Mouse (Mus musculus) right cerebral cortex, adult 18-20 months (tissue): ENCODE measurements at regions not wholly inside any gene's neighbourhood (a gene's known extent, or its start where the extent isn't known, plus 50 kb on each side); places are given as distances from the start of the nearest gene placed in this dataset.
"Not testable (repeated sequence)": the region's sequence is repeated elsewhere in the genome, so short reads cannot be mapped to it uniquely, and the experiment has no call there.

Experiments
- DNase-seq: peaks from one replicate; pipeline ENCODE4 v3.0.0; 2022; ENCODE audit warnings: mixed read lengths

DNA sequence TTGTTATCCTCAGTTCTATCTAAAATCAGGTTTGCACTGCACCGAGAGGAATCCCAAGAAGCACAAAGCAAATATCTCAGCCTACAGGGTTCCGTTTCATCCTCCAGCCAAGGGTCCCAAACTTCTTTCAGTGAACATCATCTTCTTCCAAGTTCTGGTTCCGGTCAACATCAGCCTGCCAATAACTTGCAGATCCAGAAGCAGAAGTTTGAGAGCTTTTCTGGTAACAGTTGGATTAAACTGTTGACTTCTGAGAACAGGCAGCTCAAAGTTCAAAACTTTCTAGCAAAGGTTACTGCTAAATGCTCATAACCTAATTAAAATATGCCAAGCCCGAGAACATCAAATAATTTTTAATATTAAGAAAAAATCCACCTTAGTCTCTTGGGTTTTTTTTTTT is 237.0 kb upstream of the Gm37988 start:
- DNase-seq: no peak

DNA sequence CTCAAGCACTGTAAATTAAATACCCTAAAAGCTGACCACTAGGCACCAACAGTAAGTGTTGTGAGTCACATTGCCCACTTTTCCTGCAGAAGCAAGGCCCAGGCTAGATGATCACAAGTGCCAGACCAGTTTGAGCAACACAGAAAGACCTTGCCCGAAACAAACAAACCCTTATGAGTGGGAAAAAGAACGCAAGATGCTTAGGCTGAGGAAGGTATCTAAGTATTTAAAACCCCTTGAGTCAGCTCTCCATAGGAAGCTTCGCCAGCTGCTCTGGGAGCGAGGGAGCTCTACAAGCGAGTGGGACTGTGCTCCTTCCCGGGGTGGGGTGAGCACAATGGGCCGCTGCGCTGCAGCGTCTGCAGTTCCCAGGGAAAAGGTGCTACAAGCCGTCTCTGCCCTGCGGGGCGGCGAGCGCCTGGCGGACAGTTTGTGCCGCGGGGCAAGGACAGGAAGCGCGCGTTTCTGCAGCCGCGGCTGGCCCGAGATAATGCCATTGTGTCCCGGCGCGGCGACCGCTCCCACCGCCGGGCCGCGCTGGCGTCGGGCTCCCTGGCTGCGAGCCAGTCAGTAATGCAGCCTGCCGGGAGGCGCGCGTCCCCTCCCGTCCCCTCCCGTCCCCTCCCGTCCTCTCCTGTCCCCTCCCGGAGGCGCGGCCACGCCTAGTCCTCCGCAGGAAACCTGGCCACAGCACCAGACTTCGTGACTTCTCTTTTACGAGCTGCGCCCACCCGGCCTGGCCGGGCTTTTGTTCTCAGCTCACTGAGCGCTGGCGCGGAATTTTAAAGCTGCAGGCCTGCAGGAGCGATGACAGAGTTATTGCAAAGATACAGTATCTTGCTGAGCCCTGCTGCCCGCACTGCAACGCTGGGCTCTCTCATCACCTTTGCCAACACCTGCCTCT is 236.1 kb upstream of the Gm37988 start:
- DNase-seq: peak; percentile 51

DNA sequence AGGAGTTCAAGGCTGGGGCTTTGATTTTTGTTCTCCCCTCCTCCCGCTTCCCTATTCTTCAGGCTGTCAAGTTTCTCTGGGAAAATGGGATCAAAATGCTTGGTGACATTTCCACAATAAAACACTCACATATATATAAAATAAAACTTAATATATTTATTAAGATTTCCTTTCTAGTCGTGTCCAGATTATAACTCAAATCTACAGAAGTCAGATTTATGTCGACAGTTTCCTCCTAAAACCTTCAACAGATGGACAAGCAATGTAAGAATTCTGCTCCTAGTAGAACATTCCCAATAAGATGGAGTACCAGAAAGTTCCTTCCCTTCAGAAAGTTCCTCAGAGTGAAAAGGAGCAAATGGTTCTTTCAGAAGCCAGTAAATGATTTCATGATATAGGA is 235.4 kb upstream of the Gm37988 start:
- DNase-seq: no peak

GRCm38 (mm10) chr1:4574101-4574500 is 233.6 kb upstream of the Gm37988 start:
- DNase-seq: no peak

DNA sequence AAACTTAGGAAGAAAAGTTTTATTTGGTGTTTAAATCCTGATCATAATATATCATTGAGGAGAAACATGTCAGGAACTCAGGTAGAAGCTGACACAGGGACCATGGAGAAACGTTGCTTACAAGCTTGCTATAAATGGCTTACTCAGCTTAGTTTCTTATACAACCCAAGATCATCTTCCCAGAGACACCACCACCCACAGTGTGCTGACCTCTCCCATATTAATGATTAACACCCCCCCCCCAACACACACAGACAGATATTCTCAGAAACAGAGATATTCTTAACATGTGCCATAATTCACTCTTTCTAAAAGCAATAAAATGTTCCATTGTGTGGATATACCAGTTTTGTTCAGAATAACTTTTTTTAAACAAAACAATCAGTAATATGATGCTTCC is 230.7 kb upstream of the Gm37988 start:
- no peak for DNase-seq

DNA sequence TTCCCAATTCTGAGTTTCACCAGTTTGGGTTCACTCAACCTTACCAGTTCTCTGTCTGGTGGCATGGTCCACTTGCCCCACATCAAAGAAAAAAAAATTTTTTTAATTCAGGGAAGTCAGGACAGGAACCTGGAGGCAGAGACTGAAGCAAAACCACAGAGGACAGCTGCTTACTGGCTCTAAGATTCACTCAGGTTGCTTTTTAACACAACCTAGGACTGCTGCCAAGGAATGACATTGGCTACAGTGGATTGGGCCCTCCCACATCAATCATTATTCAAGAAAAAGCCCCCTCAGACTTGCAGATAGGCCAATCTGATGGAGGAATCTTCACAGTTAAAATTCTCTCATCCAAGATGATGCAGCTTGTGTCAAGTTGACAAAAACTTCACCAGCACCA is 225.2 kb upstream of the Gm37988 start:
- no peak for DNase-seq

- no peak for DNase-seq
Measured at GRCm38 (mm10) chr1:4597856-4598255, 209.8 kb upstream of the Gm37988 start.

DNA sequence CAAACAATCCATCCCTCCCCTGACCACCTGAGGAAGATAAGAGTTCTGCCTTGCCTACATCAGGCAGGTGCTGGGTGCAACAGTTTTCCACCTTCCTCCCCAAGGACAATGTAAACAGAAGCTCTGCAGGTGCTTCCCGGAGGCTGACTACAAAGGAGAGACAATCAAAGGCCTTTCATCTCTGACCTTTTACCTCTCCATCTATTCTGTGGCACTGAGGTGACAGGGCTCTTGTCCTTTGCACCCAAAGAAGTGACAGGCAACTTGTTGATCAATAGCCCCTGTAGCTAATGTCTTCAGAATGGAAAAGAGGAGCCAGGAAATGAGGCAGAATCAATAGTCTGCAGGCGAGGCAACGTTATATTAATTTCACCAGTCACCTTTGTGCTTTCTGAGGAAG is 209.3 kb upstream of the Gm37988 start:
- no peak for DNase-seq

DNA sequence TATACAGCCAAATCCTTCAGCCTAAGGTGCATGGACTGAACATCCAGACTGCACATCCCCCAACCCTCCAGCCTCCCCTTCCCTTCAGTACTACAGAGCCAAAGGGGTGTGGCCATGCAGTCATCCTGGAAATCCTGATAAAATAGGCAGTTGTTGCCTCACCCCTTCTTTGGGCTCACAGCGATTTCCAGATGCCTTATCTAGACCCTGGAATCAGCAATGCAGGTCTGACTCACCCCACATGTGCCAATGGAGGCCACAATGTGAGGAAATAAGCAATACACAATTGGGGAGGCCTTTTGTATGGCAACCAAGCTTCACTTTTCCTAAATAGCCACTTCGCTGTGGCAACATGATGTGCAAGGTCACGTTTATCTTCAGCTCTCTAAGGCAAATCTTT is 205.3 kb upstream of the Gm37988 start:
- DNase-seq: no peak

- no peak for DNase-seq
Measured at GRCm38 (mm10) chr1:4608824-4609223, 198.9 kb upstream of the Gm37988 start.

DNA sequence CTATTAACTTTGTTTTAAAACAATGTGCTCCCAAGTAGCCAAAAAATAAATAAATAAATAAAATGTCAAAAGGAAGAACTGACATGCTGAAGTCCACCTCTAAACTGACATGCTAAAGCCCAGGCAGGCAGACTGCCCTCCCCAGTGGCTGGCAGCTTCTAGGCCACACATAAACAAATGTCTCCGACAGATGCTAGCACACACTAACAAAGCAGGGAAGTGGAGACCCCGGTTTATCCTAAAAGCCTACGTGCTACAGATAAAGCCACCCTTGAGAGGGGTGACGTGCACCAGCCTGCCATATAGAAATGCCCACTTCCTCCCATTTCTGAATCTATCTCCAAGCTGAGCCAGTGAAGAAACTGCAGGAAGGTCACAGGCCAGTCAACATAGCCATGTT is 194.4 kb upstream of the Gm37988 start:
- no peak for DNase-seq

DNA sequence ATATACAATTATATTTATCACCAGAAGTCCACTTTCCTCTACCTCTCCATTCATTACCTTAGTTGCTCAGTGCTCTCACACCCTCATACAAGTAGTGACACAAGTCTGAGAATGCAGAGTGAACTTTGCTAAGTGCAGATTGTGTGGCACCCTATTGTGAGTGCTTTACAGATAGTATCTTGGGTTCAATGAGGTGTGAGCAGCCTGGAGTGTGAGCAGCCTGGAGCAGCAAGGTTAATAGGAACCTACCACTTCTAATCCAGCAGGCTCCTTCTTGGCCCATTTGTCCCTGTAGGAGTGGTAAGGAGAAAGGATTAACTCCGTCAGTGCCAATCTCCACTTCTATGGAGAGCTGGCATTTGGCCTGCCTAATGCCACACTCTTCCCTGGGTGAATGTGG is 192.4 kb upstream of the Gm37988 start:
- DNase-seq: no peak

DNA sequence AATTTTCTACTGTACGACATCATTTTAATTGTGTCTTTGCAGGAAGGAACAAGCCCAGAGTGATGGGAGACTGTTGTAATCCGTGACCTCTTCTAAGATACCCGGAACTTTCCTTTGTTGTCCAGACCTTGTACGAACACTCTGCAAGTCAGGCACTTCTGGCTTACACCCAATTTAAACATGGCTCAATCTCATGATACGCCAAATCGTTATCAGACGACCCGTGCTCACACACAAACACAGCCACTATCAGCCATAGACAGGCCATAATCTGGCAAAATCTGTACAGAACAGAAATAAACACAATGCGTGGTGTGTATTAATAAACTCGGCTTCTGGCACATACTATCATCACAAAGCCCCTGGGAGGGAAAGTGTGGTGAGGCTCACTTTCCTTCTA is 190.2 kb upstream of the Gm37988 start:
- DNase-seq: no peak

DNA sequence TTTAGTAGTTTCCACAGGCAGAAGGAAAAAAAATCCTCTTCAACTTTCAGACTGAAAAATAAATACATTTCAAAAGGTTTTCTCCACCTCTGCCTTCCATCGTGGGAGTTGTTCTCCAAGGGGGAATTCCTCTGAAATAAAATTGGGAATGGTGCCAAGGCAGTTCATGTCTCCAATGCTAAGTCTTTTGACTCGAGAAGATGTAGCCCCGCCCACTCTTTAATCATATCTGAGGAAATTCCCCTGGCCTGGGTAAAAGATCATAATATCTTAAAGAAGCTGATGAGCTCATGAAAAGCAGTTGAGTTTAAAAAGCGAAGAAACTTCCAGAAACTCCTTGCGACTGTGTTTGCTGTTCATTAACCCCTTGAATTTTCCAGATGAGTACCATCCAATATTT is 185.3 kb upstream of the Gm37988 start:
- no peak for DNase-seq

- DNase-seq: no peak
Measured at GRCm38 (mm10) chr1:4623268-4623667, 184.4 kb upstream of the Gm37988 start.

GRCm38 (mm10) chr1:4653937-4654336 is 153.8 kb upstream of the Gm37988 start:
- DNase-seq: no peak

GRCm38 (mm10) chr1:4655252-4655651 is 152.4 kb upstream of the Gm37988 start:
- no peak for DNase-seq

GRCm38 (mm10) chr1:4656883-4657282 is 150.8 kb upstream of the Gm37988 start:
- no peak for DNase-seq

DNA sequence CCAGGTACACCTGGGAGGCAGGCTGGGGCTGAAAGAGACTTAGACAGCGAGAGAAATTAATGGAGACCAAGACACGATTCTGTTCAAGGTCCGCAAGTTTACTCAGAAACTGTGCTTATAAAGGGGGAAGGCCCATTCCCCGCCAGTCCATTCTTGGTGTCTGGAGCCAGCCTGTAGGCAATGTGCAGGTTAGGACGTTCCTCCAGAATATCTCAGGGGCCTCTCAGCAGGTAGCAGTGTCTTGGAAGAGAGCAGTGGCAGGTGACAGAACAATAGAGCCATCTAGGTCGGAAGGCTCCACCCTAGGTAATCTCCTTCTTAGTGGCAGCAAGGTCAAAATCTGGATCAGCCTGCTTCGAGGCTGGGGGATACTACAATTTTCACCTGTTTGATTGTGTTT is 147.6 kb upstream of the Gm37988 start:
- DNase-seq: not testable (repeated sequence)

DNA sequence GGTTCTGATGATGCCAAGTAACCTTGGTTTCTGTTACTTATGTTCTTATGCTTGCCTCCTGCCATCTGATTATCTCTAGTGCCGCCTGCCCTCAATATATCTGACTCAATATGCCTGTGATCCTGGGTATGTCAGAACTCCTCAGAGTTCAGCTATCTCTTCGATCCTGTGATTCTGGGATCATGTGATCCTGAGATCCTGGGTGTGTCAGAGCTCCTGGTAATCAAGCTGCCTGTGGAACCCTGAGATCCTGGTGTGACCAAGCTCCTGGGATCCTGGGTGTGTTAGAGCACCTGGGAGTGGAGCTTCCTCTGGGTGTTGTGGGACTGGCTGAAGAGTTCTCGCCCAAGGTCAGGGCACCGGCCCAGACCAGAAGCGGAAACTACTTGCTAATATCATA is 147.1 kb upstream of the Gm37988 start:
- not testable (repeated sequence) for DNase-seq

DNA sequence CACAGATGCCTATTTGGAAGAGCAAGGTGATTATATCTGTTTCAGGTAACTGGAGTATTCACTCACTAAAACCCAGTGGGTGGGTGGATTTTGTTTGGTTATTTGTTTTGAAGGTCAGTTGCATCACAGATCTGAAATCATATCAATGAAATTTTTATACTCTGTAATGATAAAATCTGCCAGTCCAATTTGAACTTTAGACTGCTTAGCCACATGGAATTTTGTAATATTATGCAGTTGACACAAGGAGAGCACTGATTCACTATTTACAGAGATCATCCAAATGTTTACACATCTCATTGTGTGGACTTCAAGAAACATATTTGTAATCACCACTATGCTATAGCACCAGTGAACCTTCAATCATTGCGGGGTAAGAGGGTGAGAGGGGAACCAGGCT is 145.9 kb upstream of the Gm37988 start:
- no peak for DNase-seq

- DNase-seq: no peak
Measured at GRCm38 (mm10) chr1:4669732-4670131, 138.0 kb upstream of the Gm37988 start.

DNA sequence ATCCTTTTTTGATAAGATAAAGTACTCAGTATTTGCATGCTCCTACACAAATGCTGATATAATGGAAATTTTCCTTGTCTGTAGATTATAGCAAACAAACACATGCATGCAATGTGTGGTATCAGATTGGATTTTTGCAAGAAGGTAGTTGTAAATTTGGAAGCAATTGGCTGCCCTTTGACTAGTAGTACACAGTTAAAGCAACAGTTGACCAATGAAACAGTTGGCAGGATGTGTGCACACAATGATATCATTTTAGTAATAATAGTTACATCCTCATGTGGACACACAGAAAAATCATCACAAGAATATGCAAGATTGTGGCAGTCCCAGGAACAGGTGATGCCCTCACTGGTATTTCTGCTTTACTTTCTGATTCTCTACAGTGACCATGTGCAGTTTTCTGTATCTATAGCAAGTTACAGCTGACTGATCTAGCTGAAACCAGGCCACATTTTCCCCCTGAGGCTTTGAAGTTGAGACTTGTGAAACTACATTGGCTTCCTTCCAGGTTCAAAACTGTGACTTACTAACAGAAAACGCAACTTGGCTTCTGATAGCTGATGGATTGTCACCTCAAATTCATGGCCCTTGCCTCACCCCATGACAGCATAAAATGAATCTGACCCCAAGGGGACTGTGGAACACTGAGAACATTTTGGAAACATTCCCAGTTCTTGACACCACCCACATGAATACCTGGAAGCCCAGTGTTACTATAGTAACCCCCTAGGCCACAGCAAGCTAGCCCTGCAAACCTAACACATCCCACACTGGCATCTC is 136.3 kb upstream of the Gm37988 start:
- no peak for DNase-seq

DNA sequence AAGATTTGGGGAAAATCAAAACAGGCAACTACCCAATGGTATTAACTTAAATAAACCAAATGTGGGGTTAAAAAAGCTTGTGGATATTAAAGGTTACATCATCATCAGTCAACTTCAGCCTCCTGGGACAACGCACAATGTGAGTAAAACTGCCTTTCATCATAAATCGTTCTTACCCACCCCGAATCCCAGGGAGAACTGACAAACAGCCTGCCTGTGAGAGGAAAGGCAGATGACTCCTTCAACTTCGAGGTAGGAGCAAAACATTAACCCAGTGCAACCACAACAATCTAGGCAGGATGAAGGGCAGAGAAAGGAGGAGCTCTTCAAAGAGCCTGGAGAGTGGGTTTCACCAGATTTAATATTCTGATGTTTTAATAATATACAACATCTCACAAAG is 135.3 kb upstream of the Gm37988 start:
- no peak for DNase-seq
